Mouse (Mus musculus): Measurements from ENCODE around the gene Topaz1.

The Topaz1 gene

GRCm38 (mm10) chr9:122747060-122747459 lies at the start of gene Topaz1:
Topaz1 (plus strand) TSS chr9:122747346.
- DNase-seq (ENCODE audit: low spot score) = no peak

- no peak for DNase-seq (ENCODE audit: low spot score)
Observed at GRCm38 (mm10) chr9:122701817-122702216, 45.3 kb upstream of the Topaz1 start.

- DNase-seq (ENCODE audit: low spot score) = no peak
Observed at GRCm38 (mm10) chr9:122713836-122714235, 33.3 kb upstream of the Topaz1 start.

- DNase-seq (ENCODE audit: low spot score) = no peak
Observed at GRCm38 (mm10) chr9:122715046-122715445, 32.1 kb upstream of the Topaz1 start.

GRCm38 (mm10) chr9:122716131-122716921 lies 30.8 kb upstream of the Topaz1 start:
- DNase-seq (ENCODE audit: low spot score) = no peak

- no peak for DNase-seq (ENCODE audit: low spot score)
Observed at GRCm38 (mm10) chr9:122722296-122722695, 24.9 kb upstream of the Topaz1 start.

- DNase-seq (ENCODE audit: low spot score) = no peak
Observed at GRCm38 (mm10) chr9:122725046-122725765, 21.9 kb upstream of the Topaz1 start.

- no peak for DNase-seq (ENCODE audit: low spot score)
Observed at GRCm38 (mm10) chr9:122729500-122729899, 17.6 kb upstream of the Topaz1 start.

GRCm38 (mm10) chr9:122732126-122732810 lies 14.9 kb upstream of the Topaz1 start:
- no peak for DNase-seq (ENCODE audit: low spot score)

GRCm38 (mm10) chr9:122733222-122733621 lies 13.9 kb upstream of the Topaz1 start:
- DNase-seq (ENCODE audit: low spot score) = no peak

GRCm38 (mm10) chr9:122734934-122735333 lies 12.2 kb upstream of the Topaz1 start:
- no peak for DNase-seq (ENCODE audit: low spot score)

- no peak for DNase-seq (ENCODE audit: low spot score)
Observed at GRCm38 (mm10) chr9:122736001-122736400, 11.1 kb upstream of the Topaz1 start.

GRCm38 (mm10) chr9:122736742-122737141 lies 10.4 kb upstream of the Topaz1 start:
- peak; percentile 32 for DNase-seq (ENCODE audit: low spot score)

GRCm38 (mm10) chr9:122745879-122746278 lies 1.3 kb upstream of the Topaz1 start:
- no peak for DNase-seq (ENCODE audit: low spot score)

- no peak for DNase-seq (ENCODE audit: low spot score)
Observed at GRCm38 (mm10) chr9:122757614-122758013, 10.5 kb downstream of the Topaz1 start.

- DNase-seq (ENCODE audit: low spot score) = no peak
Observed at GRCm38 (mm10) chr9:122760111-122760510, 13.0 kb downstream of the Topaz1 start.

GRCm38 (mm10) chr9:122785231-122785630 lies 38.1 kb downstream of the Topaz1 start:
- no peak for DNase-seq (ENCODE audit: low spot score)

GRCm38 (mm10) chr9:122786534-122786933 lies 39.4 kb downstream of the Topaz1 start:
- DNase-seq (ENCODE audit: low spot score) = no peak

- DNase-seq (ENCODE audit: low spot score) = peak; percentile 90
Observed at GRCm38 (mm10) chr9:122805053-122805844, 58.1 kb downstream of the Topaz1 start, which contains the start of gene Tcaim. Tcaim (plus strand) TSS chr9:122805539.

- DNase-seq (ENCODE audit: low spot score) = no peak
Observed at GRCm38 (mm10) chr9:122805845-122806341, 58.7 kb downstream of the Topaz1 start.

- no peak for DNase-seq (ENCODE audit: low spot score)
Observed at GRCm38 (mm10) chr9:122807186-122807585, 60.0 kb downstream of the Topaz1 start.

GRCm38 (mm10) chr9:122810212-122810611 lies 63.1 kb downstream of the Topaz1 start:
- DNase-seq (ENCODE audit: low spot score) = no peak

Measured in T-cell, adult 2 months (primary cell).